Comparison of ENCODE assay signal across 13 mouse cellular contexts in genomic region chr17:63317518-63317917, GRCm38 (mm10).
A peak's percentile ranks its signal among the peaks of the same experiment; 100 is the strongest.
DNase-seq lines count a peak whose midpoint lies in the region; ATAC-seq and TF ChIP-seq lines count a peak whose summit lies in the region.
"Had no signal": no experiment of that assay in that cellular context is flagged by ENCODE, and none has a peak within 500 bp of the region (broad histone marks: within the 10 kb centered on the region; RNA-seq: fewer than 3 reads in every experiment).

No protein-coding gene starts in this region.

- DNase-seq in cerebellum, adult 9-10 months = peak; percentile 34
- no peak for DNase-seq in cerebellum, adult 11-12 months
- DNase-seq in liver, embryonic 13.5 days = no peak
- no peak for DNase-seq in liver, postnatal 0 days
- peak; percentile 68 for DNase-seq in NIH3T3 (ENCODE audit: low read depth)
- no peak for DNase-seq in thymus, postnatal 10 days (ENCODE audit: low spot score in 2 of 2)
- no peak for DNase-seq in frontal cortex, adult 2 months (ENCODE audit: extremely low spot score in 1 of 2, low spot score in 1 of 2)
- DNase-seq: embryo, embryonic 11 days; kidney, adult 2 months; thymus, postnatal 14 days had no signal

- TF ChIP-seq EP300 in liver, postnatal 0 days (IDR thresholded peaks at IDR 0.05; ENCODE audit: low read depth) = no peak

- H3K4me2 ChIP-seq in liver, embryonic 13.5 days = no peak overlapping the region
- no peak overlapping the region for H3K4me2 ChIP-seq in liver, postnatal 0 days (ENCODE audit: low read depth, low read length)
- H3K4me2 ChIP-seq in heart, embryonic 13.5 days = peak overlapping the region; percentile 61
- H3K4me2 ChIP-seq: midbrain, embryonic 11.5 days; neural tube, embryonic 12.5 days had no signal

- no peak overlapping the region for H3K9ac ChIP-seq in liver, embryonic 13.5 days
- no peak overlapping the region for H3K9ac ChIP-seq in liver, postnatal 0 days (replicated peaks)
- H3K9ac ChIP-seq in heart, embryonic 13.5 days = peak overlapping the region; percentile 56
- H3K9ac ChIP-seq: neural tube, embryonic 12.5 days had no signal

- WGBS in liver, embryonic 13.5 days (ENCODE audit: insufficient replicate concordance) = 84% methylated on average over 7 of the region's 7 CpGs
- 79% methylated on average over 7 of the region's 7 CpGs for WGBS in liver, postnatal 0 days (ENCODE audit: insufficient replicate concordance)
- WGBS in heart, embryonic 13.5 days = 11% methylated on average over 7 of the region's 7 CpGs

- H3K36me3 ChIP-seq in liver, embryonic 13.5 days = peaks cover 6% of the 10 kb centered on the region; the same call in 1 of the 2 replicates
- H3K36me3 ChIP-seq in liver, postnatal 0 days (replicated peaks; ENCODE audit: insufficient read depth, low read length) = no peaks in the 10 kb centered on the region
- no peaks in the 10 kb centered on the region for H3K36me3 ChIP-seq in heart, embryonic 13.5 days
- H3K36me3 ChIP-seq: neural tube, embryonic 12.5 days had no signal

- peak overlapping the region; percentile 44 for H3K27ac ChIP-seq in liver, embryonic 13.5 days
- H3K27ac ChIP-seq in liver, postnatal 0 days (ENCODE audit: low read depth) = no peak overlapping the region
- peak overlapping the region; percentile 61; the same call in 1 of the 2 replicates for H3K27ac ChIP-seq in heart, embryonic 13.5 days (replicated peaks)
- H3K27ac ChIP-seq: neural tube, embryonic 12.5 days had no signal

- H3K27me3 ChIP-seq in liver, embryonic 13.5 days = no peaks in the 10 kb centered on the region
- no peaks in the 10 kb centered on the region for H3K27me3 ChIP-seq in liver, postnatal 0 days (ENCODE audit: insufficient read depth, low read length)
- H3K27me3 ChIP-seq in heart, embryonic 13.5 days (replicated peaks) = no peaks in the 10 kb centered on the region
- H3K27me3 ChIP-seq: neural tube, embryonic 12.5 days had no signal

- H3K4me1 ChIP-seq in liver, embryonic 13.5 days (replicated peaks) = peaks cover 94% of the 10 kb centered on the region
- peaks cover 11% of the 10 kb centered on the region for H3K4me1 ChIP-seq in liver, postnatal 0 days (ENCODE audit: insufficient read depth)
- peaks cover 51% of the 10 kb centered on the region for H3K4me1 ChIP-seq in heart, embryonic 13.5 days

- no peak overlapping the region for H3K4me3 ChIP-seq in liver, embryonic 13.5 days (replicated peaks)
- H3K4me3 ChIP-seq in liver, postnatal 0 days (ENCODE audit: low read depth, low read length) = no peak overlapping the region
- peak overlapping the region; percentile 13 for H3K4me3 ChIP-seq in heart, embryonic 13.5 days
- H3K4me3 ChIP-seq: neural tube, embryonic 12.5 days had no signal

- no peaks in the 10 kb centered on the region for H3K9me3 ChIP-seq in liver, embryonic 13.5 days (replicated peaks)
- no peaks in the 10 kb centered on the region for H3K9me3 ChIP-seq in liver, postnatal 0 days (ENCODE audit: low read length)
- peaks cover 8% of the 10 kb centered on the region; the same call in 1 of the 2 replicates for H3K9me3 ChIP-seq in heart, embryonic 13.5 days

- no peak for TF ChIP-seq CTCF in liver, postnatal 0 days (IDR thresholded peaks at IDR 0.05; ENCODE audit: low read depth)

- no peak for ATAC-seq in liver, embryonic 13.5 days (ENCODE audit: low read depth)
- no peak for ATAC-seq in liver, postnatal 0 days
- ATAC-seq in heart, embryonic 13.5 days (ENCODE audit: extremely low read depth, insufficient number of reproducible peaks, low FRiP score, low TSS enrichment) = no peak

Comparison
In these comparisons a context has a peak if more than half of its experiments do, and no peak if none do; other contexts are left out.
1. DNase-seq: peak in cerebellum, adult 9-10 months (single experiment) and NIH3T3 (single experiment); none in cerebellum, adult 11-12 months (single experiment), liver, embryonic 13.5 days (single experiment), liver, postnatal 0 days (single experiment), thymus, postnatal 10 days (0 of 2) and frontal cortex, adult 2 months (0 of 2).